ENCODE assay signal across 6 mouse cellular contexts in genomic region chr17:48352976-48353375, GRCm38 (mm10). TPM values are rescaled to one million over a fixed set of nuclear protein-coding genes. Genes with fewer than 3 reads are reported as not detected.
"Had no signal": no experiment of that assay in that cellular context is flagged by ENCODE, and none has a peak within 500 bp of the region (broad histone marks: within the 10 kb centered on the region; RNA-seq: fewer than 3 reads in every experiment).

No protein-coding gene starts in this region.

RNA-seq across cellular contexts. Expression of gene B430306N03Rik, which starts 37.0 kb away (rescaled TPM):
- polyA plus RNA-seq: limb, embryonic 10.5 days; midbrain, embryonic 13.5 days; myocyte; neural tube, embryonic 11.5 days; neural tube, embryonic 12.5 days had no signal

RNA-seq across cellular contexts. Expression of gene Treml2, which starts 53.7 kb away (rescaled TPM):
- polyA plus RNA-seq: midbrain, embryonic 15.5 days; myocyte had no signal
